Mouse (Mus musculus) kidney, adult 9 months (tissue): ENCODE measurements around the gene Trio.

Source experiments
- DNase-seq: peaks from one replicate; pipeline ENCODE4 v3.0.0; 2022

Gene Trio

DNA sequence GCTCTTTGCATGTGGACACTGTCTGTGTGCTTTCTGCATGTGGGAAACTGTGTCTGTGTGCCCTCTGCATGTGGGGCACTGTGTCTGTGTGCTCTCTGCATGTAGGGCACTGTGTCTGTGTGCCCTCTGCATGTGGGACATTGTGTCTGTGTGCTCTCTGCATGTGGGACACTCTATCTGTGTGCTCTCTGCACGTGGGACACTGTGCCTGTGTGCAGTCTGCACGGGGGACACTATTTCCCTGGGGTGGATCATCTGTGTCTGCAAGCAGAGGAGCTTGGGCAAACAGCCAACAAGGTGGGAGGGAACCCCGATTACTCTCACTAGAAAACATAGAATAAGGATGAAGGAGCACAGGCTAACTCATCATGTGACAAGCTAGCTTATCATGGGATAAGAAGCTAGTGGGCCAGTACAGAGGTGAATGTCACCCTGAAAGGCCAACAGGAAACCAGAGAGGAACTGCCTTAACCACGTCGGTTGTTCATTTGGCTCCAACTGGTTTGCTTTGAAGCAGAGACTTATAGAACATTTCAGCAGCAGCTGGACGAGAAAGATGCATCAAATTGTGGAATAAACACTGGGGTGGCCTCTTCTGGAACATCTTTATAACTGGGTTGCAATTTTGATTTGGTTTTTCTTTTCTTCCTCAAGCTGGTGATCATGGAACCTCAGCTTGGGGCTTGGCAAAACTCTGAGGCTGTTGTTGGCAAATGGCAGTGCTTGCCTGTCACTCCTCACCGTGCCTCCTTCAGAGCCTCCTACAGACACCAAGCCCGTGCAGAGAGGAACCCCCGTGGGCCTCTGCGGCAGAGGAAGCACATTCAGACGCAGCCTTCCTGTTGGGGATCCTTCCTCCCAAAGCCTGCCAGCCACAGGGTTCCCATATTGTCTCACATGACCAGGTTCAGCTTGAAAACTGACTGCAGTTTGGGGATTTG is 323.3 kb downstream of the Trio start:
- no peak for DNase-seq

DNA sequence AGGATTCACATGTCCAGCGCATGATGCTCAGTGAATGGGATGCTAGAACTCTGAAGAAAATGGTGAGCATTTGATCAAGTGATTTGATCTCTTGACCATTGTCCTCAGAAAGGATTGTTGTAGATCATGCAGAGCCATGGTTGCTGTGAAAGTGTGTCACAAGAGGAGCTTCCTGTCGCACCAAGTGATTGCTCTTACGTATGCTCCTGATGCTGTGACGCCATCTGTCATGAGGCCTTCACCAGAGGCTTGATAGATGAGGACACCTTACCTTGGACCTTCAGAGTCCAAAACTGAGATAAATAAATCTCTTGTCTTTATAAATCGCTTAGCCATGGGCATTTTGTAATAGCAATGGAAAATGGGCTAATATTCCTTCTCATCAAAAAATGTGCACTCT is 328.0 kb downstream of the Trio start:
- DNase-seq = no peak

DNA sequence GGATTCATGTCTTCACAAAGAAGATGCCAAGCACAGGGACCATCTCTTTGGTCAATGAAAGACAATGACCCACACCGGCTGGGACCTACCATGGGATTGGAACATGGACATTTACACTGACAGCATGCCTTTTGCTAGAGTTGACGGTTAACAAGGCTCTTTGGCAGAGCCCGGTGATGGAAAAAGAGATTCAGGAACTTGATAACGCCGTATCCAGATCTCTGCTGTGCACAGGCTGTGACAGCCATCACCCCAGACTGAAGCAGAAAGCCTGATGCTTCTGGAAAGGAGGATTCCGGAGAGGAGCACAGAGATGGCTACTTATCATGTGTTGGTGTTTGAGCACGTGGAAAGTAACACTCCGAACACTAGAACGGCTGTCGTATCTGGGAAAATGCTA is 332.4 kb downstream of the Trio start:
- no peak for DNase-seq

DNA sequence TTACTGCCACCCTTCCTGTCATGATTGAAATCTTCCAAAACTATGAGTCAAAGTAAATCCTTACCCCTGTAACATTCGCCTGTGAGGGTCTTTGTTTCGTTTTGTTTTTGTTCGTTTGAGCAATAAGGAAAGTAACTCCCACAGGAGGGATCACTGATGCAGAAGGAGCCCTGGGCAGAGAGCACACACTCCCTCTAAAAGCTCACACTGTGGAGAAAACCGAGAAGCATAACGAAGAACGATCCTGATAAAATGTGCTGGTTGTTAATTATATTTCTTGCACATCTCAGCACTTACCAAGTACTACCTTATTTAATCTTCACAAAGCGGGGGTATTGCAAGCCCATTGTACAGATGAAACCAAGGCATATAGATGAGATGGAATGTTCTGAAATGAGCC is 333.5 kb downstream of the Trio start:
- DNase-seq = no peak

DNA sequence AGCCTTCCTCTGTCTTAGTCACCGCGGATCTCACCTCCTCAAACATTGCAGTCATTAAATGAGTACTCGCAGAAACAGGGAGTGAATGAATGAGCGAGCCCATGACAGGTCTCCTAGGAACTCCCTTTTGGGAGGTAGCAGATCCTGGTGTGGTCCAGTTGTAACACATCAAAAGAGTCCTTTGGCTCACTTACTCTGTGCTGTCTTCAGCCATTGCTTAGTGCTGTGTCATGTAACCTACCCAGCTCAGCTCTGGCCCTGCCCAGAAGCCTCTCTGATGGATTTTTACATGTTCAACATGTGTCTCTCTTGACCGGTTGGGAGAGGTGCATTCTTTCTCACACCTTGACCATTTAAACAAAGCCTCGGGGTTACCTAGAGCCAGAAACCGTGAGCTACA is 334.4 kb downstream of the Trio start:
- DNase-seq = no peak

DNA sequence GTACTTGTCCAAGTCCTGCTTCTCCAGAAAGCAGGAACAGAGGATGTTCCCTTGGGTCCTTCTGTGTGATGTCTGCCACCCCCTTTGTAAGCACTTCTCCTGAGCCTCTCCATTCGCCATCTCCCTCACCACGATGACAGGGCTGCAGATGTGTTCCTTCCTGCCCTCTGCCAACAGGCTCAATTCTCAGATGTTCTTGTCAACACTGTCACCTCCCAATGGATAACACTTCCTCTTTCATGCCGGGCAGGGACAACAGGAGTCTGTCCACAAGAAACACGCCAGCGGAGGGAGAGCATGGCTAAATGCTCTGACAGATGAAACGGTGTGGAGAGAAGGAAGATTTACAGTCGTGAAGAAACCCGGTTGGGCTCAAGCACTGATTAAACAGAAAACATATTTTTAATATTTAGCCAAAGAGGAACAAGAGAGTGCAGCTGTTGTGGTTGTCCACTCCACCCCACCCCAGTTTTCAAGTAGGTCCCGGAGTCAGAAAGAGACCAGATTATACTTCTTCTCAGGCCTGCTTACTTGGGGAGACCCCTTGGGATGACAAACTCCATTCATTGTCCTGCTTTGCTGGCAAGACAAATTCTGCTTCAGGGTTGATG is 337.5 kb downstream of the Trio start:
- no peak for DNase-seq

DNA sequence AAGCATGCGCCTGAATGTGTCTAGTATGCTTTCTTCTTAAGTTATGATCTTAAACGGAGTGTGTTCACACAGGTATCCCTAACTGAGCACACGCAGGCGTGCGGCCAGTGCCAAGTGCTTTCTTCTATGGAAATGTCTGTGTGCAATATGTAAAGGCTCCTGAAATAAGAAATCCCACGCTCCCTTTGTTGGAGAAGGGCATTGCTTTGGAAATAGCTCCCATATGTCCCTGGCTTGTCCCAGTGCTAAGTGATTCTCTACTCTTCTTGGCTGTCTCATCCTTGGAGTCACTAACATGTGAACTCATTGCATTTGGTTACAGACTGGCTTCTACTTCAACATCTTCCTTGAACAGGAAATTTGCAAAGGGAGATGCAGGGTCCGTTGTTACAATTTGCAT is 340.8 kb downstream of the Trio start:
- DNase-seq = no peak

DNA sequence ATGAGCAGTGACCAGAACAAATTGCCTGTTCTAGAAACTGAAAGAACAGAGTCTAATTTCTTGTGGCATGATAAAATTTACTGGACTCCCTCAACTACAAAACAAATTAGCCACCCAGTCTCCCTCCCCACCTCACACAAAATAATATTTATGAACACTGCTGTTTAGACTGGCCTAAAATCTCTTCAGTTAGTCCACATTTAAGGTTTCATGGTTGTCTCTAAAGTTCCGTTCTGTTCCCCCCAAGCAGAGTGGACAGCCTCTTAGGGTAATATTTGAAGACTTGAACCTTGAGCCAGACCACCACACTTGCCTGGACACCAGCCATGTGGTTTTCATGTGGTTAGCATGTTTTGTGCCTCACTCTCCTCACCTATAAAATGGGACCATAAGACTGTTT is 342.4 kb downstream of the Trio start:
- DNase-seq = no peak

DNA sequence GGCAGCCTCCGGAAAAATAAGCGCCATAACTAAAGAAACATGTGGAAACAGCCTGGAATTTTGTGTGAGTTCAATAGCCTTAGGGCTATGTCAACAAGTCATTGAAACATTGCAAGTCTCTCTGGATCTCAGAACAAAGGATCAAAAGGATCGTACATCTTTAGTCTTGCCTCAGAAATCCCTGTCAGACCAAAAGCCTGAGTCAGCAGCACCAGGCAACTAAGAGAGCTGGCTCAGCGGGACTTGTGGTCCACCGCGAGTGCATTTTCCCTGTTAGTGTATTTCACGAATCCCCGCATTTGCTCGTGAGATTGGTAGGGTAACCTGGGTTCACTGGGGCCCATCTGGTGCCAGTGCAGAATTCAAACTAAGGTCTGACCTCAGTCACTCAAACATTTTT is 343.0 kb downstream of the Trio start:
- DNase-seq = no peak

DNA sequence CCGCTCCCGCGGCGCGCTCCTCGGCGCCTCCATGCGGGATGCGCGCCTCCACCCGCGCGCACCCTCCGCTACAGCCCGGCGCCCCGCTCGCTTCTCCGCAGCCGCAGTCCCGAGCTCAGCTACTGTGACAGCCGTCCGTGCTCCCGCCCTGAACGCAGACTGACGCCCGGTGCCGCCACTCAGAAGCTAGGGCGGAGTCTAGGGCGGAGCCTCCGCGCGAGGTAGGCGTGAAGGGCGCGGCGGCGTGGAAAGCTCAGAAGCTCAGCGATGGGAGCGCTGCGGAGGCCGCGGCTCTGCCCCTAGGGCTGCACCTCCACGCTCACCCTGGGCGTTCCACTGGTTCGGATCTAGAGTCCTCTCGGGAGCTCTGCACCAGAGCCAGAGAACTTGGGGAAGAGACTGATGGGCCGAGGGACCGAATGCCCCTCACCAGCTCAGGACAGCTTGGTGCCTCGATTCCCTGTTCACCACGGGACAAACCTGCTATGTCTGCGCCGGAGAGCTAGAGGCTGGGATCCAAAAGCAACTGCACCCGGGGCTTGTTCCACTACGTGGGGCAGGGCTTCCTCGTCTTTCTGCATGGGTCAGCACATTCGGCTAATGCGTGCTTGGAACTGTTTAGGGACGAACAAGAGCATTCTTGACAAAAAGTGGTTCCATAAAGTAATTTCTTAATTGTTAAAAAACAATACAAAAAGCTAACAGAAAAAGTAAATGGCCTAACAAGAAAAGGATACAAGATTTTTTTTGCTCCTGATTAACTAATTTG is 344.0 kb downstream of the Trio start, which contains the start of gene Otulinl:
TSS of gene Otulinl (minus strand) at position 161 of the 769 bp plus-strand sequence.
- DNase-seq = peak; percentile 93

DNA sequence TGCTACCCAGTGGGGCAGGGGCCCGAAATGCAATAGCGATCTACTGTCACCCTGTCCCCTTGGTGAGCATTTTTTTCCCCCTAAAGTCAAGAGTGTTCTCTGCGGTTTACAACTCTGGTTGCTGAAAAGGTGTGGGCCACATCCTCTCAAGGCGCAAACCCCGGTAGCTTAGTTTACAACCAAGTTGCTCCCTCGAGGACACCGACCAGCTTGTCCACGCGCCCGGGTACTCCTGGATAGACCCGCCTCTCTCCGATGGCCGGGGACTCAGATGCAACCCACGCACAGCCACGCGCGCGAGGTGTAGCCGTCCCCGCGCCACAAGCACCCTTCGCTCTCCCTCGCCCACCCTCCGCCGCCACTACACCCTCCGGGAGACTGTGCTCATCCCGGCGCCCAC is 344.7 kb downstream of the Trio start:
- DNase-seq = no peak
